Mouse (Mus musculus) erythroid progenitor cell, adult 5-6 weeks (primary cell): ENCODE measurements around the gene Tmprss11f. TPM values are rescaled to one million over a fixed set of nuclear protein-coding genes. Genes with fewer than 3 reads are reported as not detected.
"Not testable (repeated sequence)": the region's sequence is repeated elsewhere in the genome, so short reads cannot be mapped to it uniquely, and the experiment has no call there.

ENCODE experiments used
- ATAC-seq: replicated peaks from 2 replicates; pipeline ENCODE4 v1.8.0; 2016; ENCODE audit warnings: moderate number of reproducible peaks, mild to moderate bottlenecking, moderate TSS enrichment, inconsistent platforms; ENCODE audit not compliant: poor library complexity, low FRiP score, severe bottlenecking
- total RNA-seq, 2 experiments: library from RNA; stranded (forward) in 1 of 2; stranded (reverse) in 1 of 2; fragments of 150-400 nt in 1 of 2; fragments of 186-747, 209-891 nt in 1 of 2; gene quantifications; 2 replicates each; pipeline versions ENCODE4 v1.2.3 to v1.2.4; 2015 to 2017; ENCODE audit warnings: low replicate concordance in 2 of 2

Gene Tmprss11f
- total RNA-seq (2015; ENCODE audit: low replicate concordance) = not detected in 2 replicates
- total RNA-seq (2017; ENCODE audit: low replicate concordance) = not detected in 2 replicates

DNA sequence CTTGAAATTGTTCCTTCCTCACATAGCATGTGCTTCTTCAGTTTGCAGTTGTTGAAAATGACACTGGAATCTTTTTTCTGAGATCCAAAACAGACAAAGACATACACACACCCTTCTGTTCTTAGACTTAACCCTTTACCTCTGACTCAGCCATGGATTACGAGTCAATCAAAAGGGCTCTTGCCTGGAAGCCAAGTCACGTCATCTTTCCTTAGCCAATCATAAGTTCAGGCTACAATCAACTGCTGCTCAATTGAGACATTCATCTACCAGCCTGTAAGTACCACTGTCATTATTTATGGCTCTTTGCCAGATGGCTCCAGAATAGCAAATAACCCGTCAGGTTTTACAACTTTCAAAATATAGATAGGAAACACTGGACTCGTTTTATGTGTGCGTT, at the start of gene Tmprss11f:
Tmprss11f (minus strand) TSS at position 101 of the 400 bp plus-strand sequence.
- no peak for ATAC-seq

DNA sequence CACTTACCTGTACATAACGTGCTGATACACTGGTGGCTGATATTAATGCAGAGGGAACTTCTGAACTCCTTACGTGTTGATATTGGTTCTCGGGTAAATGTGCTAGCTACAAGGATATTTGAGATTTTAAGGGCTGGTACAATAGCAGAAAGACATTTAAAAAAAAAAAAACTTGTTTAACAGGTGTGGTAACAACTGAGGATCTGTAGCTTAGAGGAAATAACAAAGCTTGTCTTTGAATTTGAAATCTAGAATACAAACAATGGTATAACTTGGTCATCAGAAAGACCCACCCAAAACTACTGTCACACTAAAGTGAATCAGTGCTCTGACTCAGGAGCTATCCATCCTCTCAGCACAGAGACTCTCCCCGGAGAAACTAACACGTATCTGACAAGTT, 44.0 kb upstream of the Tmprss11f start, which contains the start of gene Tmprss11b:
Tmprss11b (minus strand) TSS at position 101 of the 400 bp plus-strand sequence.
- no peak for ATAC-seq

GRCm38 (mm10) chr5:86649185-86649584, 17.0 kb upstream of the Tmprss11f start:
- ATAC-seq = not testable (repeated sequence)

DNA sequence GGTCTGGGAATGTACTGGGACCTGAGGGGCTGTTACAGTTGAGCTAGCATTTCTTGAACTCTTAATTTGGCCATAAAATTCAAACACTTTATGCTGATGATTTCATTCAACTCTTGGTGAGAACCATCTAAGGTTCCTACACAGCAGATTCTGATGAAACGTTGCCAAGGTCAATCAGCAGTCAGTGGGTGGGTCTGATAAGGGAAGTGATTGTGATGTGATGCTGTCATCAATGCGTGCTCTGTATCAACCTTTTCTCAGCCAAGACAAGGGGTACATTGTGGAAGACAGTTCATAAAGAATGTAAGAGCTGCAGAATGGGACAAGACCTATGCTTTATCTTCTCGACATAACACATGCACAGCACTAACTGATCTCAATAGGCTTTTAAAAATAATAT, 8.6 kb upstream of the Tmprss11f start:
- no peak for ATAC-seq

- ATAC-seq = no peak
Observed at GRCm38 (mm10) chr5:86630700-86631099, 1.5 kb downstream of the Tmprss11f start.

- no peak for ATAC-seq
Observed at GRCm38 (mm10) chr5:86621778-86622177, 10.4 kb downstream of the Tmprss11f start.

- no peak for ATAC-seq
Observed at GRCm38 (mm10) chr5:86585896-86586295, 46.3 kb downstream of the Tmprss11f start.

DNA sequence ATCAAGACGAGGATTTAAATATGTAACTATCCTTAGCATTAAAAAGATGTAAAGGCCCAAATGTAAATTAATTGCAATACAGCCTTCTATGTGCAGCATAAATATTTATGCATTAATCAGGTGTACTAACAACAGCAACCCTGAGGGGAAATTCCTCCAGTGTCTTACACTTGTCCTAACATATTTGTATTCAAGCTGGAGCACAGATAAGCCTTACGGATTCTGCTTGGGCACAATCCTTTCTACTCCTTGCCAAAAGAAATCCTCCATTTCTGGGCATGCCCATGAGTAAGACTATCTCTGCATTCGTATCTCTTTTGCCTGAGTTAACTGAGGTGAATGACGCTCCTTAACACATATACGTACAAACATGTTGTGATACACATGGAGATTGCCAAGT, 49.6 kb downstream of the Tmprss11f start:
- ATAC-seq = no peak

- ATAC-seq = no peak
Observed at GRCm38 (mm10) chr5:86581998-86582397, 50.2 kb downstream of the Tmprss11f start.

GRCm38 (mm10) chr5:86578761-86579160, 53.5 kb downstream of the Tmprss11f start:
- not testable (repeated sequence) for ATAC-seq

GRCm38 (mm10) chr5:86546693-86547092, 85.5 kb downstream of the Tmprss11f start:
- ATAC-seq = no peak

DNA sequence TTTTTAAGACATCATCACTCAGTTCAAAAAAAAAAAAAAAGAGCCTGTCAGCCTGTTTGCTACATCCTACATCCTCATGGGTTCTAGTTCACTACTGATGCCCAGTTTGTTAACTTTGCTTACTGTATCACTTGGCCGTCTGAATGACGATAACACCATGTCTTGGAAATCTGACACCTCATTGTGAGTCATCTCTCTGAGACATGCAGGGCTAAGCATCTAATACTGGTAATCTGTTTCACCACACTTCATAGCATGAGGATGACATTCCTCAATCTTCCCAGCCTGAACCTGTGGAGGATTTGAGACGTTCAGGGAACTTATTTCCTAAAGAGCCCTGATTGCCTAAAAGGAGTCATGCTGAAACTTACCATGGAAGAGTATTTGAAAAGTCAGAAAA, 91.6 kb downstream of the Tmprss11f start:
- no peak for ATAC-seq

GRCm38 (mm10) chr5:86528725-86529124, 103.5 kb downstream of the Tmprss11f start:
- no peak for ATAC-seq

DNA sequence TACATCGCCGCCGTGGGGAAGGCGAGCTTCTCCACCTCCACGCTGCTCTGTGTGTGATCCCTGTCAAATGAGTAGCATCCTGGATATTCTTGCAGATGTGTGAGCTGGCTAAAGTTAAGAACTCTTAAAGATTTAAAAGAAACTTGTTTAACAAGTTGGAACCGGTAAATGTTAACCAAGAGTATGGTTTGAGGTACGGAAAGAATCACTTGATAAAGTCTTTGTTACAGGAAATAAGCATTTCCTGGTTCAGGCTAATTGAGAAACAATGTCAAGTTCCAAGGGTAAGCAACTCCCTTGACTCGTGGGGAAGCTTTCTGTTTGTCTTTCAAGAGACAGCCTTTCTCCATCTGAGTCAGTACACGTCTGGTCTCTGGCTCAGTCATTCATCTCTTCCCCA, 113.7 kb downstream of the Tmprss11f start, which contains the start of gene Tmprss11g:
Tmprss11g (minus strand) TSS at position 101 of the 400 bp plus-strand sequence.
- ATAC-seq = no peak

DNA sequence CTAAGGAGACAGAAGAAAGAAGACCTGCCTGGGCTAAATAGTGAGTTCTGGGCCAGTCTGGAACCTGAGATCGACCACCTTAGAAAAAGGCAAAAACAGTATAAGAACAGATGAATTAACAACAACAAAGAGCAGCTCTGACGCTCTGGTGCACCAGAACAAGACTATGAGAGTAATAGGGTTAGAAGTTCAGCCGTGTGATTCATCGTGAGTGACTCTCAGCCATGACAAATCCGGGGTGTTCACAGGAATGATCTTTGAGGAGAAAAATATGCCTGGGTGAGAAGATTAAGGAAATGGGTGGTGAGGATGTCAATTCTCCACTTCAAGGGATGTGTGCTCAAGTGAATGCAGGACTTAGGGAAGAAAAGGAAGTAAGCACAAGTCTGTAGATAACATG, 120.7 kb downstream of the Tmprss11f start:
- no peak for ATAC-seq

DNA sequence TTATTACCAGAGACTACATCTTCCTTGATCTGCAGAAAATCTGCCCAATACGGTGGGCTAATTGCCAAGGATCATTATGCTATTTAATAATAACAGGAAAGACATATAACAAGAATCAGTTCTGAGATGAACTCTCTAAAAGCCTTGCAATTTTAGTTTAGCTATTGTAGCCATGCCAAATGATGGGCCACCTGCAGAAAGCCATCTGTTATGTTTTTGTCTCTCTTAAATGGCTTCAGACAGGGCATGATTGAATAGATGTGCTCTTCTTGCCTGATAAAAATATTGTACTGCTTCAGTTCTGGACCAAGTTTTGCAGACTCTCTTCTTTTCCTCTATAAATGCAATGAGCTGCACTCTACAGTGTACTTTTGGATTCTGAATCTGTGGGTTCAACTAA, 138.8 kb downstream of the Tmprss11f start:
- ATAC-seq = no peak

- no peak for ATAC-seq
Observed at GRCm38 (mm10) chr5:86482562-86482961, 149.7 kb downstream of the Tmprss11f start.

DNA sequence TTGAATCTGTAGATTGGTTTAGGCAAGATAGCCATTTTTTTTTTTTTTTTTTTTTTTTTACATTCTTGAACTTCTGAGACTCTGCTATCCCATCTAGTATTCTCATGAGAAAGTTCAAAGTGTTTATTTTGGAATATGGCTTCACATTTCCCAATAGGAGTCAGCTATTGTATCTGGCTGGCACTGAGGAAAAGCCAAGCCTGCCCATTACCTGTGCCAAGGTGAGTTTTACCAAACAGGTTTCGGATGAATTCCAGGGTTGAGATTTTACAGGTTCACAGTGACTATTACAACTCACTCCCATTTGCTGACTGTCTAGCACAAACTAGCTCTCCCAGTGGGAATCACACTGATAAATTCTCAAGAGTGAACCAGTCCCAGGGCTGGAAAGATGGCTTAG, 150.2 kb downstream of the Tmprss11f start:
- ATAC-seq = no peak

DNA sequence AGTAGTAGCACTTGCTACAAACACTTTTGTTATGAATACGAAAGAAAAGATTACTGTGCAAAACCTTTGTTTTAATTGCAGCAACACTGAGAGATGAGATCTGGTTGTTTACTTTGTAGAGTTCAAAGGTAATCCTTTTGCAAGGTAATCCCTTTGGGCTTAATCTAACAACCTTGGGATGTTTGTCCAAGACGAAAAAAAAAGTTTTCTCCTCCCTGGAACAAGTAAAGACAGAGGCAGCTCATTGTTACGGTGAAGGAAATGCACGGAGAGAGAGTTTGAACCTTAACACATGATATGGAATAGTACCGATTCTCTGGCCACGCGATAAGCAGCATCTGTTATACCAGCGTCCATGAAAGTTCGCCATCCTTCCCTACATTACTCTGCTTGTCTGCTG, 158.4 kb downstream of the Tmprss11f start:
- no peak for ATAC-seq
